In the genomic region with DNA sequence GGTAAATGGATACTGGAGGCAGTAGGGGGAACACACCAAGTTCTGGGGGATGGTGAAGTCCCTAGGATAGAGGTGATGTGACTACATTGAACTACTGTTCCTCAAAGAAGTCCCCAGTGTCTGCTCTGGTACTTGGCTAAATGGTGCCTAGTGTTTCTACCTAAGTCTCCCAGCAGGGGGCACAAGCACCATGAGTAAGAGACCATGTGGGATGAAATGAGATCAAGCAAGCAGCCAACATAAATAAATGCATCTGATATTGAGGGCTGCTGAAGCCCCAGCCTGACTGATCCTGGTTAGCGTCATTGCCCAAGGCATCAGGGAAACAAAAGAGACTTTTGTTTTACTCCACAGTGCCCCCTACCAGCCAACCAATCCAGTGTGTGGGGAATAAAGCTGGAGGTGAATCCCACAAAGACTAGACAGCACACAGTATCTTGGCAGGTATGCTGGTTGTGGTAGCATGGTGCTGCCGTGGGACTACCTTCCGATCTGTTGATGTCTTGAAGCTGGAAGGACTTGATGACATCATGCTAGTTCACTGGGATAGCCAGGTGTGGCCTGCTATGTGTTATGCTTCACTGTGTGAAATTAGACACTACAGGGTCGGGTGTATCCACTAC, we compare ENCODE assay signal across 8 mouse cellular contexts.
DNase-seq lines count a peak whose midpoint lies in the region; ATAC-seq and TF ChIP-seq lines count a peak whose summit lies in the region.

No protein-coding gene starts in this region.

- no peak overlapping the region for H3K4me3 ChIP-seq in liver, embryonic 12.5 days
- H3K4me3 ChIP-seq in midbrain, embryonic 11.5 days (ENCODE audit: low read depth, low read length), result no peak overlapping the region

- 51% methylated on average over 4 of the region's 4 CpGs for WGBS in liver, embryonic 12.5 days (ENCODE audit: insufficient replicate concordance)
- 73% methylated on average over 4 of the region's 4 CpGs for whole genome bisulfite sequencing in midbrain, embryonic 11.5 days

- DNase-seq in liver, result peak; percentile 7
- peak; percentile 92 for DNase-seq in brain, embryonic 14.5 days (ENCODE audit: low read depth)
- peak; percentile 52 to 82 for DNase-seq in layer of hippocampus, postnatal 14 days (ENCODE audit: low spot score in 2 of 2)
- DNase-seq in midbrain, embryonic 11.5 days (ENCODE audit: low spot score, missing footprints), result peak; percentile 94
- DNase-seq in thymus, postnatal 14 days, result peak; percentile 70

- peak; percentile 63; the same call in 1 of the 2 replicates for TF ChIP-seq CTCF in brain, embryonic 14.5 days (IDR thresholded peaks at IDR 0.05; ENCODE audit: borderline replicate concordance, extremely low read depth, insufficient read depth, insufficient read length)

- H3K27me3 ChIP-seq in liver, embryonic 12.5 days (replicated peaks), result no peaks in the 10 kb centered on the region
- no peaks in the 10 kb centered on the region for H3K27me3 ChIP-seq in midbrain, embryonic 11.5 days (ENCODE audit: control insufficient read depth, insufficient read depth, low read length)

- TF ChIP-seq POLR2A in brain, embryonic 14.5 days (IDR thresholded peaks at IDR 0.05; ENCODE audit: borderline replicate concordance, extremely low read depth, insufficient read depth, insufficient read length, poor library complexity, severe bottlenecking), result no peak

- H3K9me3 ChIP-seq in liver, embryonic 12.5 days (replicated peaks), result no peaks in the 10 kb centered on the region
- H3K9me3 ChIP-seq in midbrain, embryonic 11.5 days (ENCODE audit: control insufficient read depth, low read length), result no peaks in the 10 kb centered on the region

- H3K4me1 ChIP-seq in liver, embryonic 12.5 days, result no peaks in the 10 kb centered on the region
- H3K4me1 ChIP-seq in midbrain, embryonic 11.5 days (ENCODE audit: control insufficient read depth, insufficient read depth, low read length), result no peaks in the 10 kb centered on the region

- no peak overlapping the region for H3K4me2 ChIP-seq in liver, embryonic 12.5 days
- H3K4me2 ChIP-seq in midbrain, embryonic 11.5 days, result no peak overlapping the region

- H3K36me3 ChIP-seq in liver, embryonic 12.5 days, result no peaks in the 10 kb centered on the region
- H3K36me3 ChIP-seq in midbrain, embryonic 11.5 days (ENCODE audit: control insufficient read depth, insufficient read depth, low read length), result no peaks in the 10 kb centered on the region

- no peak overlapping the region for H3K9ac ChIP-seq in liver, embryonic 12.5 days
- no peak overlapping the region for H3K9ac ChIP-seq in midbrain, embryonic 11.5 days (ENCODE audit: low read length)

- no peak overlapping the region for H3K27ac ChIP-seq in liver, embryonic 12.5 days
- no peak overlapping the region for H3K27ac ChIP-seq in midbrain, embryonic 11.5 days (ENCODE audit: low read depth, low read length)

- no peak for ATAC-seq in liver, embryonic 12.5 days
- ATAC-seq in frontal cortex, adult (ENCODE audit: low TSS enrichment), result peak; percentile 80
- peak; percentile 70 for ATAC-seq in midbrain, embryonic 11.5 days (ENCODE audit: low FRiP score)
- ATAC-seq in erythroblast, adult 5-6 weeks (replicated peaks; ENCODE audit: low FRiP score, poor library complexity, severe bottlenecking), result no peak

Comparison
In these comparisons a context has a peak if more than half of its experiments do, and no peak if none do; other contexts are left out.
1. DNase-seq: peak in every context shown above with its lines; median percentile 94 in midbrain, embryonic 11.5 days; 92 in brain, embryonic 14.5 days; 70 in thymus, postnatal 14 days; 67 in layer of hippocampus, postnatal 14 days; 7 in liver.
2. ATAC-seq: peak in frontal cortex, adult (single experiment) and midbrain, embryonic 11.5 days (single experiment); none in liver, embryonic 12.5 days (single experiment) and erythroblast, adult 5-6 weeks (single experiment).